Mouse (Mus musculus) CH12.LX (cell line): ENCODE data around the gene Jmy. TPM values are rescaled to one million over a fixed set of nuclear protein-coding genes. Genes with fewer than 3 reads are reported as not detected.

Experiments used
- DNase-seq: peaks from one replicate; pipeline ENCODE4 v3.0.0-alpha.2; 2013; ENCODE audit errors: extremely low read depth
- H3K27ac ChIP-seq: 2 replicates; pipeline ENCODE4 v1.5.1; 2012; ENCODE audit warnings: low read depth, mild to moderate bottlenecking, control low read depth, moderate library complexity; ENCODE audit not compliant: insufficient read depth
- H3K27me3 ChIP-seq: replicated peaks from 2 replicates; pipeline ENCODE3; 2012; ENCODE audit warnings: inconsistent platforms
- H3K36me3 ChIP-seq, 2 experiments: replicated peaks in 1 of 2; 2 replicates each; pipeline versions ENCODE3 to v1.6.1; 2012; ENCODE audit warnings: inconsistent platforms in 1 of 2, low read length in 1 of 2, mild to moderate bottlenecking in 1 of 2, mixed read lengths in 1 of 2, moderate library complexity in 1 of 2; ENCODE audit not compliant: control insufficient read depth in 1 of 2, insufficient read depth in 1 of 2
- H3K4me1 ChIP-seq, 2 experiments: 2 replicates each; pipeline ENCODE4 v1.6.1; 2012; ENCODE audit warnings: inconsistent platforms in 1 of 2, moderate library complexity in 1 of 2; ENCODE audit not compliant: insufficient read depth in 2 of 2, control insufficient read depth in 1 of 2
- H3K4me2 ChIP-seq: 2 replicates; pipeline ENCODE4 v1.6.1; 2012; ENCODE audit warnings: low read depth, mild to moderate bottlenecking, control low read depth; ENCODE audit not compliant: poor library complexity, insufficient read depth, severe bottlenecking
- H3K4me3 ChIP-seq, 3 experiments: fragments of 150-350 bp in 1 of 3; sonication (generic) in 1 of 3; replicated peaks in 1 of 3; 2 replicates each; pipeline versions ENCODE3 to v1.5.1; 2011 to 2012; ENCODE audit warnings: low read depth in 2 of 3, low read length in 2 of 3, mild to moderate bottlenecking in 2 of 3, moderate library complexity in 2 of 3, control low read depth in 1 of 3, improper control_type of control experiment in 1 of 3, inconsistent platforms in 1 of 3, mixed read lengths in 1 of 3; ENCODE audit not compliant: poor library complexity in 1 of 3
- H3K79me2 ChIP-seq: replicated peaks from 2 replicates; pipeline ENCODE4 v1.6.1; 2012; ENCODE audit warnings: mild to moderate bottlenecking, moderate library complexity; ENCODE audit not compliant: control insufficient read depth, poor library complexity, insufficient read depth, severe bottlenecking; ENCODE audit errors: extremely low read depth
- H3K9ac ChIP-seq: 2 replicates; pipeline ENCODE4 v1.6.1; 2012; ENCODE audit warnings: low read depth, mild to moderate bottlenecking, control low read depth, moderate library complexity; ENCODE audit not compliant: insufficient read depth
- H3K9me3 ChIP-seq: replicated peaks from 2 replicates; pipeline ENCODE3; 2012; ENCODE audit warnings: low read length, inconsistent platforms, mixed read lengths
- BHLHE40 ChIP-seq: IDR thresholded peaks from 2 replicates; pipeline ENCODE4 v1.6.1; 2011; ENCODE audit warnings: mild to moderate bottlenecking, low read depth, low read length, improper control_type of control experiment
- CHD2 ChIP-seq: IDR thresholded peaks from 2 replicates; pipeline ENCODE4 v1.6.1; 2011; ENCODE audit warnings: low read length, improper control_type of control experiment
- CTCF ChIP-seq, 2 experiments: IDR thresholded peaks in 1 of 2; conservative IDR thresholded peaks in 1 of 2; 2 replicates each; pipeline ENCODE4 v1.5.1; 2011 to 2012; ENCODE audit warnings: low read depth in 2 of 2, low read length in 2 of 2, improper control_type of control experiment in 1 of 2, inconsistent platforms in 1 of 2, mild to moderate bottlenecking in 1 of 2, moderate library complexity in 1 of 2
- ELF1 ChIP-seq: IDR thresholded peaks from 2 replicates; pipeline ENCODE4 v1.6.1; 2014; ENCODE audit warnings: low read depth, mild to moderate bottlenecking, inconsistent platforms, low read length, improper control_type of control experiment
- EP300 ChIP-seq: IDR thresholded peaks from 2 replicates; pipeline ENCODE4 v1.6.1; 2011; ENCODE audit warnings: low read length, improper control_type of control experiment
- GABPA ChIP-seq: IDR thresholded peaks from 2 replicates; pipeline ENCODE4 v1.6.1; 2012; ENCODE audit warnings: low read depth, low read length, improper control_type of control experiment, inconsistent platforms; ENCODE audit not compliant: insufficient replicate concordance
- HCFC1 ChIP-seq: IDR thresholded peaks from 2 replicates; pipeline ENCODE4 v1.6.1; 2012; ENCODE audit warnings: low read depth, mild to moderate bottlenecking, inconsistent platforms, low read length, improper control_type of control experiment
- IRF4 ChIP-seq: IDR thresholded peaks from 2 replicates; pipeline ENCODE4 v1.6.1; 2014; ENCODE audit warnings: low read depth, mild to moderate bottlenecking, inconsistent platforms, low read length, improper control_type of control experiment
- KAT2A ChIP-seq: IDR thresholded peaks from 2 replicates; pipeline ENCODE4 v1.6.1; 2012; ENCODE audit warnings: low read length, improper control_type of control experiment, inconsistent platforms; ENCODE audit not compliant: insufficient replicate concordance
- MAFK ChIP-seq: IDR thresholded peaks from 2 replicates; pipeline ENCODE4 v1.6.1; 2011; ENCODE audit warnings: low read length, improper control_type of control experiment; ENCODE audit not compliant: insufficient replicate concordance
- MAZ ChIP-seq: IDR thresholded peaks from 2 replicates; pipeline ENCODE4 v1.6.1; 2012; ENCODE audit warnings: low read depth, mild to moderate bottlenecking, inconsistent platforms, low read length, improper control_type of control experiment, moderate library complexity
- MEF2A ChIP-seq: IDR thresholded peaks from 2 replicates; pipeline ENCODE4 v1.6.1; 2014; ENCODE audit warnings: low read depth, mild to moderate bottlenecking, inconsistent platforms, low read length, improper control_type of control experiment, borderline replicate concordance
- MYC ChIP-seq: IDR thresholded peaks from 2 replicates; pipeline ENCODE4 v1.6.1; 2011; ENCODE audit warnings: low read depth, mild to moderate bottlenecking, improper control_type of control experiment, low read length
- NELFE ChIP-seq: IDR thresholded peaks from 2 replicates; pipeline ENCODE4 v1.6.1; 2011; ENCODE audit warnings: low read depth, low read length, improper control_type of control experiment
- NRF1 ChIP-seq: IDR thresholded peaks from 2 replicates; pipeline ENCODE4 v1.6.1; 2014; ENCODE audit warnings: low read depth, mild to moderate bottlenecking, inconsistent platforms, low read length, improper control_type of control experiment, moderate library complexity
- PAX5 ChIP-seq: IDR thresholded peaks from 2 replicates; pipeline ENCODE4 v1.6.1; 2012; ENCODE audit warnings: low read length, inconsistent platforms, mixed read lengths
- POLR2A ChIP-seq: IDR thresholded peaks from 2 replicates; pipeline ENCODE4 v1.6.1; 2011; ENCODE audit warnings: low read depth, mild to moderate bottlenecking, improper control_type of control experiment, low read length
- POLR2AphosphoS2 ChIP-seq: IDR thresholded peaks from 2 replicates; pipeline ENCODE4 v1.6.1; 2011; ENCODE audit warnings: low read depth, low read length, improper control_type of control experiment
- RAD21 ChIP-seq: IDR thresholded peaks from 2 replicates; pipeline ENCODE4 v1.6.1; 2011; ENCODE audit warnings: low read depth, mild to moderate bottlenecking, low read length, improper control_type of control experiment, moderate library complexity
- RCOR1 ChIP-seq: conservative IDR thresholded peaks from 2 replicates; pipeline ENCODE4 v1.6.1; 2012; ENCODE audit warnings: low read depth, mild to moderate bottlenecking, inconsistent platforms, low read length, improper control_type of control experiment
- SIN3A ChIP-seq: IDR thresholded peaks from 2 replicates; pipeline ENCODE4 v1.6.1; 2012; ENCODE audit warnings: low read length, improper control_type of control experiment, inconsistent platforms
- SMC3 ChIP-seq: IDR thresholded peaks from 2 replicates; pipeline ENCODE4 v1.6.1; 2011; ENCODE audit warnings: low read depth, low read length, improper control_type of control experiment
- TBP ChIP-seq: conservative IDR thresholded peaks from 2 replicates; pipeline ENCODE4 v1.6.1; 2011; ENCODE audit warnings: low read depth, low read length, improper control_type of control experiment
- TCF12 ChIP-seq: IDR thresholded peaks from 2 replicates; pipeline ENCODE4 v1.6.1; 2014; ENCODE audit warnings: low read depth, mild to moderate bottlenecking, inconsistent platforms, low read length, improper control_type of control experiment
- USF1 ChIP-seq: IDR thresholded peaks from 2 replicates; pipeline ENCODE4 v1.6.1; 2014; ENCODE audit warnings: low read depth, mild to moderate bottlenecking, inconsistent platforms, low read length, improper control_type of control experiment
- ZC3H11A ChIP-seq: IDR thresholded peaks from 2 replicates; pipeline ENCODE4 v1.6.1; 2012; ENCODE audit warnings: low read depth, mild to moderate bottlenecking, inconsistent platforms, low read length, improper control_type of control experiment
- ZKSCAN1 ChIP-seq: IDR thresholded peaks from 2 replicates; pipeline ENCODE4 v1.6.1; 2012; ENCODE audit warnings: low read depth, inconsistent platforms, low read length, improper control_type of control experiment, borderline replicate concordance
- ZMIZ1 ChIP-seq: IDR thresholded peaks from 2 replicates; pipeline ENCODE4 v1.6.1; 2012; ENCODE audit warnings: low read depth, mild to moderate bottlenecking, inconsistent platforms, low read length, improper control_type of control experiment
- ZNF384 ChIP-seq: IDR thresholded peaks from 2 replicates; pipeline ENCODE4 v1.6.1; 2012; ENCODE audit warnings: low read depth, low read length, improper control_type of control experiment, inconsistent platforms
- dilution Hi-C: fragments of 300-500 bp; cut with MboI; formaldehyde crosslinking; loops from 2 replicates; pipeline ENCODE4 v1.14.3; 2020; ENCODE audit warnings: low sequenced_read_pairs; ENCODE audit not compliant: extremely low pct_unique_long_range_greater_than_20kb, extremely low pct_ligation_motif_present
- in situ Hi-C: fragments of 300-500 bp; cut with MboI; formaldehyde crosslinking; loops from 3 replicates; pipeline ENCODE4 v1.14.3; 2019; ENCODE audit warnings: low sequenced_read_pairs, low pct_ligation_motif_present, low pct_unique_long_range_greater_than_20kb, mixed read lengths
- polyA plus RNA-seq: library from polyadenylated mRNA; unstranded; fragments of >175 nt; gene quantifications from 2 replicates; pipeline ENCODE4 v1.2.1, GENCODE M21; 2012; ENCODE audit warnings: low read depth; ENCODE audit not compliant: insufficient read length
- total RNA-seq, 2 experiments: library from RNA; depleted of rRNA; stranded (reverse); fragments of 300-350 nt in 1 of 2; fragments of >200 nt in 1 of 2; gene quantifications; 2 replicates each; pipeline ENCODE4 v1.2.3; 2012 to 2014

Gene Jmy
- total and polyA plus RNA-seq, 3 experiments: 2.4 to 3.3 (median 3.3) TPM

- dilution Hi-C loops (no loop called here), in situ Hi-C loops (no loop called here)
- no peak for DNase-seq
- Histone ChIP-seq H3K4me1 (no peaks in the 10 kb centered on the region; a peak in 1 of 4 replicates), H3K4me3 (no peak overlapping the region), H3K27me3 (no peaks in the 10 kb centered on the region), H3K9me3 (no peaks in the 10 kb centered on the region), H3K9ac (no peak overlapping the region), H3K36me3 (no peaks in the 10 kb centered on the region), H3K27ac (no peak overlapping the region), H3K79me2 (no peaks in the 10 kb centered on the region), H3K4me2 (no peak overlapping the region)
- TF ChIP-seq RCOR1 (no peak), ZMIZ1 (no peak), MEF2A (no peak), POLR2AphosphoS2 (no peak), MAZ (no peak), SIN3A (no peak), RAD21 (no peak), CTCF (conservative IDR thresholded peaks at IDR 0.05 in 1 of 2, IDR thresholded peaks at IDR 0.05 in 1 of 2; ENCODE audit: low read depth in 2 of 2, low read length in 2 of 2) (no peak), SMC3 (no peak), ELF1 (no peak), TBP (no peak), POLR2A (no peak), EP300 (no peak), ZNF384 (no peak), TCF12 (no peak), GABPA (no peak), USF1 (no peak), NELFE (no peak), ZKSCAN1 (no peak)
Measured at GRCm38 (mm10) chr13:93547641-93548040, 48.0 kb upstream of the Jmy start.

- dilution Hi-C loops (no loop called here), in situ Hi-C loops (no loop called here)
- no peaks in the 10 kb centered on the region for H3K36me3 ChIP-seq
Measured at GRCm38 (mm10) chr13:93546011-93546410, 46.4 kb upstream of the Jmy start.

More at GRCm38 (mm10) chr13:93546011-93546410, 46.4 kb upstream of the Jmy start:
- Histone ChIP-seq H3K9ac (no peak overlapping the region), H3K79me2 (no peaks in the 10 kb centered on the region), H3K4me1 (no peaks in the 10 kb centered on the region), H3K27ac (no peak overlapping the region), H3K4me2 (no peak overlapping the region), H3K27me3 (no peaks in the 10 kb centered on the region), H3K9me3 (no peaks in the 10 kb centered on the region), H3K4me3 (no peak overlapping the region)
- no peak for DNase-seq
- TF ChIP-seq EP300 (no peak), PAX5 (no peak), ZC3H11A (no peak), MYC (no peak), KAT2A (no peak), HCFC1 (no peak), ZKSCAN1 (no peak), ZNF384 (no peak), NRF1 (no peak), IRF4 (no peak), MAFK (no peak), USF1 (no peak), GABPA (no peak), MAZ (no peak), CHD2 (no peak), POLR2AphosphoS2 (no peak), BHLHE40 (no peak)
